Mouse (Mus musculus) ovary, adult 10 weeks (tissue): ENCODE measurements around the gene Fam102a. TPM values are rescaled to one million over a fixed set of nuclear protein-coding genes. Genes with fewer than 3 reads are reported as not detected.

ENCODE experiments used
- polyA plus RNA-seq: library from polyadenylated mRNA; stranded (reverse); fragments of 350-450 nt; fragmentation: Illumina TruSeq; extraction: RNeasy Lipid Tissue Mini Kit (QIAGEN cat#74804); gene quantifications from one replicate; pipeline ENCODE4 v1.2.3, GENCODE M21; 2014

Gene Fam102a
- 4.4 TPM for polyA plus RNA-seq

GRCm38 (mm10) chr2:32534733-32535471 lies at the start of gene Fam102a:
Gene Fam102a, plus strand, starts transcription at chr2:32535332.

GRCm38 (mm10) chr2:32570698-32571494 lies 35.8 kb downstream of the Fam102a start, which contains the start of gene Dpm2:
Gene Dpm2, plus strand, starts transcription at chr2:32570858.

GRCm38 (mm10) chr2:32574497-32574896 lies 39.4 kb downstream of the Fam102a start, which contains the start of gene Pip5kl1:
Gene Pip5kl1, plus strand, starts transcription at chr2:32574797.

GRCm38 (mm10) chr2:32575586-32576160 lies 40.5 kb downstream of the Fam102a start, which contains the start of gene 9430097D07Rik:
Gene 9430097D07Rik, minus strand, starts transcription at chr2:32575684.

GRCm38 (mm10) chr2:32586871-32587351 lies 51.8 kb downstream of the Fam102a start, which contains the start of gene St6galnac4:
Gene St6galnac4, plus strand, starts transcription at chr2:32587095.

GRCm38 (mm10) chr2:32599409-32599808 lies 64.3 kb downstream of the Fam102a start, which contains the start of gene St6galnac6:
Gene St6galnac6, plus strand, starts transcription at chr2:32599709.

Other genes starting within 250 kb of the Fam102a start
- gene Golga2, start 247.9 kb upstream of the Fam102a start, polyA plus RNA-seq, result 19.7 TPM
- gene Swi5, start 247.3 kb upstream of the Fam102a start, polyA plus RNA-seq, result 398 TPM
- 4.8 TPM for gene Ciz1, start 183.0 kb upstream of the Fam102a start, polyA plus RNA-seq
- gene Dnm1, start 182.0 kb upstream of the Fam102a start, polyA plus RNA-seq, result 1.4 TPM
- gene 1110008P14Rik, start 153.4 kb upstream of the Fam102a start, polyA plus RNA-seq, result 1.7 TPM
- gene Lcn2, start 147.1 kb upstream of the Fam102a start, polyA plus RNA-seq, result 5.6 TPM
- gene Ptges2, start 139.4 kb upstream of the Fam102a start, polyA plus RNA-seq, result 1.9 TPM
- 0.83 TPM for gene Naif1, start 84.9 kb upstream of the Fam102a start, polyA plus RNA-seq
- 1.1 TPM for gene Slc25a25, start 83.9 kb upstream of the Fam102a start, polyA plus RNA-seq
- 3.4 TPM for gene Dpm2, start 35.5 kb downstream of the Fam102a start, polyA plus RNA-seq
- gene Pip5kl1, start 39.5 kb downstream of the Fam102a start, polyA plus RNA-seq, result not detected
- not detected for gene 9430097D07Rik, start 40.4 kb downstream of the Fam102a start, polyA plus RNA-seq
- gene St6galnac4, start 51.8 kb downstream of the Fam102a start, polyA plus RNA-seq, result 1.8 TPM
- 2.8 TPM for gene St6galnac6, start 64.4 kb downstream of the Fam102a start, polyA plus RNA-seq
- 1.8 TPM for gene Ak1, start 86.4 kb downstream of the Fam102a start, polyA plus RNA-seq
- 1.1 TPM for gene Eng, start 111.3 kb downstream of the Fam102a start, polyA plus RNA-seq
- gene Fpgs, start 168.8 kb downstream of the Fam102a start, polyA plus RNA-seq, result 1.2 TPM
- 61.4 TPM for gene Cdk9, start 177.7 kb downstream of the Fam102a start, polyA plus RNA-seq
- 0.14 TPM for gene Sh2d3c, start 185.7 kb downstream of the Fam102a start, polyA plus RNA-seq
- not detected for gene 6330409D20Rik, start 205.7 kb downstream of the Fam102a start, polyA plus RNA-seq
- gene Tor2a, start 221.9 kb downstream of the Fam102a start, polyA plus RNA-seq, result 1.0 TPM
- 0.37 TPM for gene Ttc16, start 240.3 kb downstream of the Fam102a start, polyA plus RNA-seq
- not detected for gene Ptrh1, start 240.5 kb downstream of the Fam102a start, polyA plus RNA-seq
- not detected for gene Cfap157, start 249.1 kb downstream of the Fam102a start, polyA plus RNA-seq